Mouse (Mus musculus) cortical plate, adult 2 months (tissue): ENCODE data around the gene Cradd.

ENCODE experiments used
- CTCF ChIP-seq: fragments of 200-500 bp; IDR thresholded peaks from 2 replicates; pipeline ENCODE4 v1.5.1; 2011; ENCODE audit warnings: mild to moderate bottlenecking, control low read depth, low read length; ENCODE audit not compliant: insufficient read depth; ENCODE audit errors: extremely low read depth
- POLR2A ChIP-seq: fragments of 200-500 bp; IDR thresholded peaks from 2 replicates; pipeline ENCODE4 v1.6.1; 2011; ENCODE audit warnings: mild to moderate bottlenecking, low read length, control low read depth; ENCODE audit not compliant: insufficient read depth; ENCODE audit errors: extremely low read depth

DNA sequence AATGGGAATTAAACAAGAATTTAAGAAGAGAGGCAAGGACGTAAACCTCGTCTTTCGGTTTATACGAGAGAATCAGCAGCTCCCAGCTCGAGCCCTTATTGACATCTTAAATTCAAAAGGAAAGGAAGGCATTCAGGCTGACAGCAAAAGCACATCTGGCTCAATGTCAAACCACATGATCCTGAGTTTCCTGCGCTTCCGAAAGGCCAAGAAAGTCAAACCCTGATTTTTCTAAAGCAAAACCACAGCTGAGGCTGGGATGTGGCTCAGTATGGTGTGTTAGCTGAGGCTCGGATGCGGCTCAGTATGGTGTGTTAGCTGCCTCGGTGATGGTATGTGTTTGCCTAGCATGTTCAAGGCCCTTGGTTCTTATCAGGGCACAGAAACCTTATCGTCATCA lies 26.9 kb downstream of the Cradd start:
- TF ChIP-seq CTCF (no peak), POLR2A (no peak)
